Mouse (Mus musculus): ENCODE data around the gene Rapsn. TPM values are rescaled to one million over a fixed set of nuclear protein-coding genes. Genes with fewer than 3 reads are reported as not detected.

The Rapsn gene
- polyA plus RNA-seq, 1 experiment from 2014 or later: 0.94 TPM

DNA sequence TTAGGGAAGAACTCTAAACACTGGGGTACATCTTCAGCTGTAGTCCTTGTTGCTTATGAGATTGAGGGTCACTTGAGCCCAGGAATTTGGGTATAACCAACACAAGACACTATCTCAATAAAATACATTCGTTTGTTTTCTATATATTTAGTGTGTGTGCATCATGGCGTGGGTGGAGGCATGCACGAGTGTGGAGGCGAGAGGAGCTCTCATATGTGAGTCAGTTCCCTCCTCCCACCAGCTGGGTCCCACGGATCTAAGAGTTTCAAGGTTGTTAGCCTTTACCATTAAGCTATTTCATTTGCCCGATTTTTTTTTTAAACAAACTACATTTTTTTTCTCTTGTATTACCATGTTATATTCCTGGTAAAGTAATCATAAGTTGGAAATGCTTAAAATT, 55.4 kb downstream of the Rapsn start:
- 70% methylated on average over 6 of the region's 6 CpGs for WGBS

More for the DNA sequence above, 55.4 kb downstream of the Rapsn start:
- no peak overlapping the region for H3K4me2 ChIP-seq (ENCODE audit: low read depth, low read length)
- ATAC-seq: no peak
- H3K27ac ChIP-seq (ENCODE audit: low read length): no peak overlapping the region
- no peaks in the 10 kb centered on the region for H3K4me1 ChIP-seq (ENCODE audit: control insufficient read depth, insufficient read depth, low read length)
- H3K4me3 ChIP-seq (ENCODE audit: low read length): no peak overlapping the region
- no peaks in the 10 kb centered on the region for H3K36me3 ChIP-seq (ENCODE audit: control insufficient read depth, insufficient read depth, low read length)
- H3K9ac ChIP-seq (ENCODE audit: low read depth, low read length): no peak overlapping the region
- no peaks in the 10 kb centered on the region for H3K9me3 ChIP-seq (ENCODE audit: control insufficient read depth, low read length)
- no peaks in the 10 kb centered on the region for H3K27me3 ChIP-seq (replicated peaks; ENCODE audit: control insufficient read depth, insufficient read depth, low read length)

Other genes starting within 250 kb of the Rapsn start
- gene Mtch2, start 188.5 kb upstream of the Rapsn start, polyA plus RNA-seq (2015; fragmentation: Nextera tagmentation; extraction: Ambion mirVana): 409 and 416 TPM in 2 replicates
- gene C1qtnf4, start 149.8 kb upstream of the Rapsn start, polyA plus RNA-seq (2015; fragmentation: Nextera tagmentation; extraction: Ambion mirVana): 3.3 and 4.8 TPM in 2 replicates
- 24.8 and 27.1 TPM in 2 replicates for gene Kbtbd4, start 130.9 kb upstream of the Rapsn start, polyA plus RNA-seq (2015; fragmentation: Nextera tagmentation; extraction: Ambion mirVana)
- gene Ndufs3, start 130.8 kb upstream of the Rapsn start, polyA plus RNA-seq (2015; fragmentation: Nextera tagmentation; extraction: Ambion mirVana): 301 and 316 TPM in 2 replicates
- gene Celf1, start 95.2 kb upstream of the Rapsn start, polyA plus RNA-seq (2015; fragmentation: Nextera tagmentation; extraction: Ambion mirVana): 71.8 and 73.1 TPM in 2 replicates
- 238 and 252 TPM in 2 replicates for gene Psmc3, start 18.4 kb downstream of the Rapsn start, polyA plus RNA-seq (2015; fragmentation: Nextera tagmentation; extraction: Ambion mirVana)
- gene Slc39a13, start 34.8 kb downstream of the Rapsn start, polyA plus RNA-seq (2015; fragmentation: Nextera tagmentation; extraction: Ambion mirVana): 30.2 and 32.3 TPM in 2 replicates
- gene Spi1, start 46.8 kb downstream of the Rapsn start, polyA plus RNA-seq (2015; fragmentation: Nextera tagmentation; extraction: Ambion mirVana): 4.2 and 6.1 TPM in 2 replicates
- gene Mybpc3, start 82.5 kb downstream of the Rapsn start, polyA plus RNA-seq (2015; fragmentation: Nextera tagmentation; extraction: Ambion mirVana): 0.06 TPM in 1 of 2 replicates, not detected in the other
- 8.5 and 8.9 TPM in 2 replicates for gene Madd, start 148.2 kb downstream of the Rapsn start, polyA plus RNA-seq (2015; fragmentation: Nextera tagmentation; extraction: Ambion mirVana)
- gene Nr1h3, start 167.2 kb downstream of the Rapsn start, polyA plus RNA-seq (2015; fragmentation: Nextera tagmentation; extraction: Ambion mirVana): 21.8 and 24.2 TPM in 2 replicates
- gene Acp2, start 167.3 kb downstream of the Rapsn start, polyA plus RNA-seq (2015; fragmentation: Nextera tagmentation; extraction: Ambion mirVana): 20.4 and 22.9 TPM in 2 replicates
- 14.4 and 15.2 TPM in 2 replicates for gene Ddb2, start 201.4 kb downstream of the Rapsn start, polyA plus RNA-seq (2015; fragmentation: Nextera tagmentation; extraction: Ambion mirVana)
- 17.0 and 21.0 TPM in 2 replicates for gene Pacsin3, start 220.3 kb downstream of the Rapsn start, polyA plus RNA-seq (2015; fragmentation: Nextera tagmentation; extraction: Ambion mirVana)
- gene Arfgap2, start 229.4 kb downstream of the Rapsn start, polyA plus RNA-seq (2015; fragmentation: Nextera tagmentation; extraction: Ambion mirVana): 68.4 and 73.1 TPM in 2 replicates

Measured in intestine, embryonic 16.5 days (tissue).